Mouse (Mus musculus): ENCODE measurements around the gene Itpripl1. TPM values are rescaled to one million over a fixed set of nuclear protein-coding genes. Genes with fewer than 3 reads are reported as not detected.

Itpripl1 gene
- polyA plus RNA-seq, 1 experiment from 2014 or later = 15.3 TPM

Other genes starting within 250 kb of the Itpripl1 start
- 34.6 and 36.7 TPM in 2 replicates for gene Sppl2a, start 210.2 kb downstream of the Itpripl1 start, polyA plus RNA-seq (2016; fragmentation: Nextera tagmentation; extraction: Ambion mirVana)
- gene Ap4e1, start 134.7 kb downstream of the Itpripl1 start, polyA plus RNA-seq (2016; fragmentation: Nextera tagmentation; extraction: Ambion mirVana) = 13.2 TPM in 2 replicates
- gene Blvra, start 72.8 kb downstream of the Itpripl1 start, polyA plus RNA-seq (2016; fragmentation: Nextera tagmentation; extraction: Ambion mirVana) = 24.0 and 25.3 TPM in 2 replicates
- gene Ncaph, start 9.5 kb downstream of the Itpripl1 start, polyA plus RNA-seq (2016; fragmentation: Nextera tagmentation; extraction: Ambion mirVana) = 58.5 and 59.6 TPM in 2 replicates
- 2.6 and 2.8 TPM in 2 replicates for gene 1810024B03Rik, start 64.8 kb upstream of the Itpripl1 start, polyA plus RNA-seq (2016; fragmentation: Nextera tagmentation; extraction: Ambion mirVana)
- 71.9 and 76.8 TPM in 2 replicates for gene Snrnp200, start 64.9 kb upstream of the Itpripl1 start, polyA plus RNA-seq (2016; fragmentation: Nextera tagmentation; extraction: Ambion mirVana)
- 64.1 and 64.5 TPM in 2 replicates for gene Ciao1, start 104.4 kb upstream of the Itpripl1 start, polyA plus RNA-seq (2016; fragmentation: Nextera tagmentation; extraction: Ambion mirVana)
- gene Tmem127, start 104.5 kb upstream of the Itpripl1 start, polyA plus RNA-seq (2016; fragmentation: Nextera tagmentation; extraction: Ambion mirVana) = 37.5 and 41.7 TPM in 2 replicates
- gene Stard7, start 126.8 kb upstream of the Itpripl1 start, polyA plus RNA-seq (2016; fragmentation: Nextera tagmentation; extraction: Ambion mirVana) = 88.4 and 88.7 TPM in 2 replicates
- gene Dusp2, start 192.7 kb upstream of the Itpripl1 start, polyA plus RNA-seq (2016; fragmentation: Nextera tagmentation; extraction: Ambion mirVana) = 9.7 TPM in 2 replicates
- gene Astl, start 195.2 kb upstream of the Itpripl1 start, polyA plus RNA-seq (2016; fragmentation: Nextera tagmentation; extraction: Ambion mirVana) = not detected in 2 replicates
- 1.3 TPM in 2 replicates for gene Adra2b, start 219.8 kb upstream of the Itpripl1 start, polyA plus RNA-seq (2016; fragmentation: Nextera tagmentation; extraction: Ambion mirVana)